Mouse (Mus musculus): Measurements from ENCODE around the gene Pimreg.
A peak's percentile ranks its signal among the peaks of the same experiment; 100 is the strongest.

Pimreg gene

GRCm38 (mm10) chr11:72031353-72031752 lies 10.5 kb upstream of the Pimreg start:
- DNase-seq, result no peak

- DNase-seq, result no peak
Observed at GRCm38 (mm10) chr11:72032091-72032490, 9.7 kb upstream of the Pimreg start.

- no peak for DNase-seq
Observed at GRCm38 (mm10) chr11:72032589-72032988, 9.2 kb upstream of the Pimreg start.

- DNase-seq, result no peak
Observed at GRCm38 (mm10) chr11:72037409-72037808, 4.4 kb upstream of the Pimreg start, which contains the start of gene Aipl1. Aipl1 (minus strand) TSS chr11:72037509.

GRCm38 (mm10) chr11:72037996-72038395 lies 3.8 kb upstream of the Pimreg start:
- peak; percentile 40 to 75 for DNase-seq

GRCm38 (mm10) chr11:72039599-72040386 lies 2.0 kb upstream of the Pimreg start:
- DNase-seq, result no peak

- DNase-seq, result no peak
Observed at GRCm38 (mm10) chr11:72041290-72041767, 503 bp upstream of the Pimreg start.

GRCm38 (mm10) chr11:72042631-72043030 lies 799 bp downstream of the Pimreg start:
- DNase-seq, result no peak

GRCm38 (mm10) chr11:72044231-72044630 lies 2.4 kb downstream of the Pimreg start:
- no peak for DNase-seq

- no peak for DNase-seq
Observed at GRCm38 (mm10) chr11:72048730-72049129, 6.9 kb downstream of the Pimreg start.

- DNase-seq, result no peak
Observed at GRCm38 (mm10) chr11:72049171-72049759, 7.4 kb downstream of the Pimreg start.

GRCm38 (mm10) chr11:72050168-72050894 lies 8.5 kb downstream of the Pimreg start:
- no peak for DNase-seq

GRCm38 (mm10) chr11:72050895-72051858 lies 9.3 kb downstream of the Pimreg start:
- DNase-seq, result no peak

- no peak for DNase-seq
Observed at GRCm38 (mm10) chr11:72052221-72052620, 10.4 kb downstream of the Pimreg start.

GRCm38 (mm10) chr11:72052636-72053035 lies 10.8 kb downstream of the Pimreg start:
- peak; percentile 59 to 80 for DNase-seq

- no peak for DNase-seq
Observed at GRCm38 (mm10) chr11:72055176-72055575, 13.3 kb downstream of the Pimreg start.

GRCm38 (mm10) chr11:72057166-72057565 lies 15.3 kb downstream of the Pimreg start:
- no peak for DNase-seq

- no peak for DNase-seq
Observed at GRCm38 (mm10) chr11:72060416-72060815, 18.6 kb downstream of the Pimreg start.

- DNase-seq, result no peak
Observed at GRCm38 (mm10) chr11:72061093-72061620, 19.3 kb downstream of the Pimreg start.

GRCm38 (mm10) chr11:72064414-72064813 lies 22.6 kb downstream of the Pimreg start:
- DNase-seq, result no peak

GRCm38 (mm10) chr11:72065103-72065502 lies 23.3 kb downstream of the Pimreg start:
- DNase-seq, result peak; percentile 36 to 60

GRCm38 (mm10) chr11:72066330-72066729 lies 24.5 kb downstream of the Pimreg start:
- peak in 1 of 2 experiments; percentile 51 for DNase-seq
